Mouse (Mus musculus) CD4-positive helper T cell, adult 2 months (primary cell): ENCODE measurements at regions not wholly inside any gene's neighbourhood (a gene's known extent, or its start where the extent isn't known, plus 50 kb on each side); places are given as distances from the start of the nearest gene placed in this dataset.

Source experiments
- DNase-seq: peaks from one replicate; pipeline ENCODE4 v3.0.0-alpha.2; 2012; ENCODE audit warnings: low read depth, missing footprints, low spot score

DNA sequence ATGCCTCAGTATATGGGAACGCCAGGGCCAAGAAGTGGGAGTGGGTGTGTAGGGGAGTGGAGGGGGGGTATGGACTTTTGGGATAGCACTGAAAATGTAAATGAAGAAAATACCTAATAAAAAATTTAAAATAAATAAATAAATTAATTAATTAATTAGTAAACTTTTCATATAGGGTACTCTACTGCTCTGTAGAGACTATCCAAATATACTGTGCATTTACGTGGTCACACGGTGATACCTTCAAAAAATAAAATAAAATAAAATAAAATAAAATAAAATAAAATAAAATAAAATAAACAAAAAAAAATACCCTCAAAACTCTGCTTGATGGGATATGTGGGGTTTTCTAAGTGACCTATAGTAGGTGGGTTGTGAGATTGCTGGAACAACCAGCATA is 479.2 kb upstream of the Atp2b1 start:
- no peak for DNase-seq

DNA sequence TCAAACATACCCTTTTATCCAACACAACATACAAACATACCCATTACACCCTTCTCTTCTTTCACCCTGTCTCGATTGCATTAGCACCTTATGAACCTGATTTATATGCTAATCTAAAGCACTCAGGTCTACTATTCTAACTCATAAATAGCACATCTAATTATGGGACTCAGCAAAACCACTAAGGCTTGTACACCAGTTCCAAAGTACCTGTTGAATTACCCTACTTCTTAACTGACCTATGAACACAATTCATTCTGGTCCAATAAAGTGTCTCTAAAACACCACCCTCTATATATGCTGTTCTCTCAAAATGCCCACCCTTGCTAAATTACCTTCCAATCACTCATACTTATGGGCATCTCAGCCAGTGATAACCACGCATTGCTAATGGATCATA is 452.7 kb upstream of the Atp2b1 start:
- DNase-seq = no peak

DNA sequence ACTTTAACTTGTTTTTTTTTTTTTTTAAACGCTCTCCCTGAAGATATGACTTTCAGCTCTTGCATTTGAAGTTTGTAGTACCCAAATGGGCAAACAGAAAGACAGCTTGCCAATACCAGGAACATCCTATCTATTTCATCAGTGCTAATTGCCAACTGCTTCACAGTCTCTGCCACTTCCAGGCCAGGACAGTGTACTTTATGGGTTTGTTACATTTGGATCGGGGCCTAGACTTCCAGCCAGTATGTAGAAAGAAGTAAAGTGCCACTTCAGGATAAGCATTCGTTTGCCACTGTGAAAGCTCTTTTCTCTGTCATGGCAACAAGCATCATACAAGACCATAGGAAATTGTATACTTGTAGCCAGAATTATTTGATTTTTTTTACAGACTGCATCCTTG is 439.6 kb upstream of the Atp2b1 start:
- no peak for DNase-seq

DNA sequence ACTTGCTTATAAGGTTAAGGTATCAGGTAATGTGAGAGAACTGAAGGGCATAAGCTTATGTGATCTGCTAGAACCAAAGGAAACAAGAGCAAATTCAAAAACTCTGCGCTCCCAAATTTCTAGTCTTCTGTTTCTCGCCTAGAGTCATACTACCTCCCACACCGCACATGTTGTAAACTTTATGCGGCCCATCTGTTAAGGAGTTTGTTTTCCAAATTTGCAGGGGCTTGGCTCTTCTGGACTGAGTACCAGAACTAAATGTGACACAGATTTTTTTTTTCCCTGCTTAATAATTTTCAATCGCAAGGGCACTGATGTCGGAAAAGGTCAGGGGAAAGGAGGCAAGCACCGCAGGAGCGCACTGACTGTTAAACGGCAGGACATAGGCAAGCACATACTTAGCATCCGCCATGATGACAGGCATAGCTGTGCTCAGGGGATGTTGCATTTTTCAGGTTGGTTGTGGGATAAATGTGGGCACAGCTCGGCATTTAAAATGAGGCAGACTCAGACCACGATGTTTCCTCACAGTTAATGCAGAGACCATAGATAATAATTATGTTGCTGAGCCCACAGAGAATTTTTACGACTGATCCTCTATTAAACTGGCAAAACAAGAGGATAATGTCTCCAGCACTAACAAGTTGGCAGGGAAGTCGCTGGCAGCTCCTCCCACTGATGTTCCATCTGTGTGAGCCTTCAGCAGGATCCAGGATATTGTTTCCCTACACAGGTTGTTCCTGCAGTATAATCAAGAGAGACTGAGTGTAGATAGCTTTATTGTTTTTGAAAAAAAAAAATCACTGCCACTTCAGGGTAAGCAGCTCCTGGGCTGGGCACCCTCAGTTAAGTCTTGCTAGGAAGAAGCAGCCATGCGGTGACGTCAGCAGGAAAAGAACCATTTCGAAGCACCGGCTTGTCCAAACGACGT is 428.2 kb upstream of the Atp2b1 start:
- no peak for DNase-seq

DNA sequence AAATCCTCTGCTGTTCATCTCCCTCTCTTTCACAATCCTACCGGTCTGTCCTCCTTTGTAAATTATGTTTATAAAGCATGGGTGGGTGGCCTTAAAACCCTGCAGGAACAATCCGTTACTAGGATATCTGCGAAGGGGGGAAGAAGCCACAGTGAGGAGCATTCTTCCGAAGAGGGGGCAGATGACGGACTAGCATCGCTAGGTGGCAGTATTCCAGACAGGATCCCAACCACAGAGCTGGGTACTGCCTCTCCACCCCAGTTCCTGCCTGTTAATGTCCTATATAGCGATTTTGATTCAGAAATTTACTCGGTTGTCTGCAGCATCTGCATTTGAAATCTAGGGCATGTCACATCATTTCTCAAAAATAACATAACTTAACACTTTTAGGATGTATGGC is 419.9 kb upstream of the Atp2b1 start:
- peak; percentile 63 for DNase-seq

DNA sequence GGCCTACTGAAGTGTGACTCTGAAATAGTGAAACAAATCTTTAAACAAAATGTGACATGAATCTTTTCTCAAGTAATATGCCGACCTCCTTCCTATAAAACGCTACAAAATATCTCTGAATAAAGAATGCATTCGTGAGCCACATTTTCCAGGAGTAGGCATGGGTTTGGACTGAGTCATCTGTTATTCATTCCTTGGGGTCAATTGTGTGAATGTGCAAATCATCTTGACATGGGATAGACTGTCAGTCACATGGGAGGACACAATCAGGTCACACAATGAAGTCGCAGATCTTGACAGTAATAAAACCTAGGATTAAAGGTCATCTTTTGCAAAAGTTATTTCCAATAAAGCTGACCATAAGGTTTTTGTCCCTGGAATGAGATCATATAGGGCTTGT is 418.0 kb upstream of the Atp2b1 start:
- DNase-seq = no peak

DNA sequence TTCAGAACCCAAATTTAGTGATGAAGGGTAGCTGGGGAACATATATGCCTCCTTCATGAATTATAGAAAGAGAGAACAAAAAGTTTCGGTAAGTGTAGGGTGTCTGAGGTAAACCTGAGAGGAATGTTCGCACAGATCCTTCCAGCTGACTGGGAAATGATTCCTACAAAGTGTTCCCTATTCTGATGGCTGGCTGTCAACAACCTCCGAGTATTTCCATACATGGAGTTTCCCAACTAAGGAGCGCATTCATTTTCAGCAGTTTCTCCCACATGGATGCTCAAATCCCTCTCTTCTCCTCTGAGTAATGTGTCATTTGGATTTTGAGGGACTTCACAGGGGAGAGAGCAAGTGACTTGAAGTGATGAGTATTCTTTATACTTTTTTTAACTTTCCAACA is 413.9 kb upstream of the Atp2b1 start:
- DNase-seq = no peak

DNA sequence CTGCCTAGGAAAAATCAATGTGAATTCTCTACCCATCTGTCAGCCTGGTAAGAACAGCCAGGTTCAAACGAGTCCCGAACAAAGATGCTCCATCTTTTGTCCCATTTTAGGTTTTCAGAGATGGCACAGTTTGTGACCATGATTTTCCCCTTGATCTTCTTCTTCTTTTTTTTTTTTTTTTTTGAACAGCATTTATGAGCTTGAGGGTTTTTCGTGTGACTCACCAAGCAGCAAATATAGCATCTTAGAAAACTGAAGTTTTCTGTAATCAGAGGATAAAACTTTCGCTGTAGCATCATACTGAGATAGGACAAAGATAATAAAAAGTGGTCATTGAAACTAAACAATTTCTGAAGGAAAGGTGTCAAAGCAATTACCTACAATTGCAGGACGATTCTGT is 412.6 kb upstream of the Atp2b1 start:
- no peak for DNase-seq

DNA sequence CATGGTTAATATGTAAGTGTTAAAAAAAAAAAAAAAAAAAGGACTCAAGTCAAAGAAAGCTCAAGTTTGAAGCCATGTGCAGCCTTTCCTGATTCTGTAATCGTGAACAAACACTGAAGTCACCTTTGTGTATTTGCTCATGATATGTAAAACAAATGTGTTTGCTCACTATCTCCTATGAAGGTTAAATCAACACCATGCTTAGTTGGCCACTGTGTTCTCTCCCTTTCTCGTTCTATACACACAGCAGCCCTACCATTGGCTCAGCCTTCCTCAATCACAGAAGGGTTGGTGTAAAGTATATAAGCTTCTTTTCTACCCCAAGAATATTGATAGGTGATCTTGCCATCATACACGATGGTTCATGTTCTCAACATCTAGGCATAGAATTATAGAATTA is 409.7 kb upstream of the Atp2b1 start:
- DNase-seq = no peak

DNA sequence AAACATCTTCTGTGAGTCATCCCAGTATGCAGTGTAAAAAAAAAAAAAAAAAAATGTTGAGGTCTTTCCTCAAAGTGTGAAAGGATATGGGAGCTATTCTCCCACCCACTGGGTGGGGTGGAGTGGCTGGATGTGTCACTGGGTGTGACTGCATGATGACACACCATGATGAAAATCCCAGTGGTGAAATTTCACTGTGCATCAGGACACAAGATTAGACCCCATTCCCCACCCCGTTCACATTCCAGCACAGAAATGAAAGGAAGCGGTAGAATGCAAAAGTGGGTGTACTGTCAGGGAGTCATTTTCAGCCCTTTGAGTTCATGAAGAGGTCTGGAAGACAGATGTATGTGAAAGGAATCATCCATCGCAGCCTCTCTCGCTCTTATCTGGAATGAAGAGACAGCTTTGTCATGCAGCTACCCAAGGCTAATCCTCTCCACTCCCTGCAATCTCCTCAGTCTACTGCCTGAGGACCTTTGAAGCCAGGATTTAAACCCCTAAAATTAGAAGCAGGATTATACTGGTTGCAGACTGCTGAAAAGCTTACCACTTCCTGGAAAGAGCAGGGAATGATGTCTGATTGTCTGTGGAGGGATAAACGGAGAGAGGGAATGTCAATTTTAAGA is 405.6 kb upstream of the Atp2b1 start:
- no peak for DNase-seq

DNA sequence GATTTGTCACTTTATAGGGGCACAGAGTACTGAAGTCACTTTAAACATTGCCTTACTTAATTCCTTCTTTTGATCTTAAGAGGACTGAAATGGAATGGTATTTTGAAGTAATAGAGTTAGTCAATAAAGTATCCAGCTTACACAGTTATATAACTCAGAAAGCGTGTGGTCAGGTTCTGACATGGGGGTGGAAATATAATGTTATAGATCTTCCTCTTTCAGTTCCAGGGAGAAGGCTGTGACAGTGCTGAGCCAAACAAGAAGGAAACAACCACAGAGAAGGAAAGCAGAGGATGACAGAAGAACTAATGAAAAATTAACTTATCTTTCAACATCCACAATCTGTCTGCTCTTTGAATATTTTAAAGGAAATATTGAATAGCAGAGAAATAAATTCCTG is 399.4 kb upstream of the Atp2b1 start:
- DNase-seq = no peak

DNA sequence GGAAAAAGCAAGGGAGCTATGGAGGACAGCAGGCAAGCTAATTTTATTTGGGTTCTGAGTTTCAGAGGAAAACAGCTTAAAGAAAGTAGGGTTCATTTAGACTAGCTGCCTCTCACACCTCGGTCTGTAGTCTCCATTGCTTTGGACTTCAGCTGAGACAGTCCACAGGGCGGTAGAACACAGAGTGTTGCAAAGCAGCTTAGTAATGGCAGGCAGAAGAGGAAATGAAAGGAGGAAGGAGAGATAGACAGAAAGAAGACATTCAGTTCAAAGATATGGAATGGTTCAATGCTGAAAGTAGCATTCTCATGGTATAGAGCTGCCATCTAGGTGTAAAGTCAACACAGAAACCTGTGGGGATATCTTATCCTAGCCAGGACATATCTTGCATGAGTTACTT is 396.6 kb upstream of the Atp2b1 start:
- no peak for DNase-seq

DNA sequence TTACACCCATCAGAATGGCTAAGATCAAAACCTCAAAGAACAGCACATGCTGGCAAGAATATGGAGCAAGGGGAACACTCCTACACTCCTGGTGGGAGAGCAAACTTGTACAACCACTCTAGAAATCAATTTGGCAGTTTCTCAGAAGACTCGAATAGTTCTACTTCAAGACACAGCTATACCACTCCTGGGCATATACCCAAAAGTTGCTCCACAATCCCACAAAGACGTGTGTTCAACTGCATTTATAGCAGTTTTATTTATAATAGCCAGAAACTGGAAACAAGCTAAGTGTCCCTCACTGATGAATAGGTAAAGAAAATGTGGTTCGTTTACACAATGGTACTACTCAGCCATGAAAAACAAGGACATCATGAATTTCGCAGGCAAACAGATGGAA is 384.6 kb upstream of the Atp2b1 start:
- no peak for DNase-seq

DNA sequence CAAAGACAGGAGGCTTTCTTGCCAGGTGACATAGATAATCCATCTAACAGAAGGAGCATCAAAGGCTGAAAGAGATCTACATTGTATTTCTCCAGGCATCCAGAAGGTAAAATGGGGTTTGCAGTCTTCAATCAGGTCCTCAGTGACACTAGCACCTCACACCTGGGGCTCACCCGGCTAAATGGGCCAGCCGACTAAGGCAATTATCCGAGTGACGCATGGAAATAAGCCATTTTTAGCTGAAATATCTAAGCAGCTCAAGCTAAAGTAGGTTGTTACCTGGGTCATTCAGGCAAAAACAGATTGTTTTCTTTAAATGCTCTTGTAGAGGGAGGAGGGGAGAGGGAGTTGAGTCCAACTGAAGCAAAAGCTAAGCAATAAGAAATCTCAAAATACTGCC is 382.8 kb upstream of the Atp2b1 start:
- DNase-seq = no peak

DNA sequence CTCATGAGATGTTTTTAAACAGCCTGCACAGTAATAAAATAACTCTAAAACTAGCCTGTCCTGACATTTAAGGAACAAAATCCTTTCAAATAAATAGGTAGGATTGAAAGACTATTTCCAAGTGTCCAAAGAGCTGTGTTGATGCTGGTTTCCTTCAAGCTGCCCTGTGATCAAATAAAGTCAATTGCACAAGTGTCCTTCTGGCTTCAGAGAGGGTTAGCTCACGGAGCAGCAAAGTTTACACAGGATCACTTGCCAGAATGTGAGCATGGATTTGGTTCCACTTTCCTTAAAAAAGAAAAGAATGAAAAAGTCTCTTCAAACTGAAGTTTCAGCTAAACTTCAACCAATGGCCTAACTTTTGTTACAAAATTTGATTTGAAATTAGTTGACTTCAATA is 375.5 kb upstream of the Atp2b1 start:
- no peak for DNase-seq

DNA sequence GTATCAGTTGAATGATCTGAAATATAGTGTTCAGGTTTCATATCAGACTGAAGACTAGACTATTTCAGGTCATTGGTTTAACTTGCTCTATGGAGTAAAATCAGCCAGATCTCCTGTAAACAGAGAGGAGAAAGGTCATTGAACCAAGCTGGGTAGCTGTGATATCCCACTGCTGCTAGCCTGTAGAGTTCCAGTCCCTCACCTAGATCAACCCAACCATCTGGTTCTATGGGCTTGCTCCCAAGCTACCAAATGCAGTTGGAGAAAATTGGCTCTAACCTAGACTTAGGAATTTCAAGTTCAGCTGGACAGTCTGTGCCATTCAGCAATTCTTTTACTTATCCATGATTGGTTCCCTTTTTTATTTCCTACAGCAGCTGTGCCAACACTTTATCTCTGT is 373.1 kb upstream of the Atp2b1 start:
- DNase-seq = no peak

DNA sequence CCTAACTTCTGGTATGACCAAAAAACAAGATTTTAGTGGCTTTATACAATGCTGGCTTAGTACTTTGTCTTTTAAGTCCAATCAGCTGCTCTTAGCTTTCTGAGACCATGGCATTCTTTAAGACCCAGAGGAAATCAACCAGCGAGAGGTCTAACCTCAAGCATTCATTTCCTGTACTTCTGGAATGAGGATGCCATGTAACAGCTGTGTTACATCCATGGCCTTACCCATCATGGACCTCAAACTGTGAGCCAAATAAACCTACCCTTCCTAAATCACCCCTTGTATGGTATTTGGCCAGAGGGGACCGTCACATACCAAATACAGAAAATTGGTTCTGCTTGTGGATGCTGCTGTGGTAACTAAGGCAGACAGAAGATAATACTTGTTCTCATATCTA is 372.1 kb upstream of the Atp2b1 start:
- DNase-seq = no peak

DNA sequence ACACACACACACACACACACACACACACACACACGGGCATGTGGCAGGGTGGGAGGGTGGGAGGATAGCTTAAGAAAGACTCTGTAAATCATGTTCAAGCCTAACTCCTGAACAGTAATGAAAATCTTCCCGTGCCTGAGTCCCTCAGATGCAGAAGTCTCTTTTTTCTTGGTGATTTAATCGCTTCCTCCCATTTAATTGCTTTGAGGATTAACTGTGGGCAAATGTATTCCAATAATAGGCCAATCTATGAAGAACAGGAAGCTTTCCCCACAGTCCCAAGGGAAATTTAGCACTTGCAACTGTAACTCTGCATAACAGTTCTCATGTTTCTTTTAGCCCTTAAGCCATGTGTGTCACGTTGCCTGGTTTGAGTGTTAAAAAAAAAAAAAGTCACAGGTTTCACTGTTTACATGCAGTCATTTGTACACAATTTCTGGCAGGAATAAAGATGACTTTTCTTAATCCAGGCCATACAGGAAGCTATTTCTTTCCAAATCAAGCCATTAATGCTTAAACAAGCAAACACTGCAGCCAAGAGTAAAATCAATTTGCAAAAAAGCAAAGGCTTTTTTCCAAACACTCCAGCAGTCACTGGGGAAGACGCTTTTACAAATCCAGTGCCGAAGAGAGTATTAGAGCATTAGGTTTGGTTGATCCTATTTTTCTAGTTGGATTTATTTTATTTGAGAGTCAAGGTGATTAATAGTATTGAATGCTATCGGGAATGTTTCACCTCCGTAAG is 370.8 kb upstream of the Atp2b1 start:
- no peak for DNase-seq

DNA sequence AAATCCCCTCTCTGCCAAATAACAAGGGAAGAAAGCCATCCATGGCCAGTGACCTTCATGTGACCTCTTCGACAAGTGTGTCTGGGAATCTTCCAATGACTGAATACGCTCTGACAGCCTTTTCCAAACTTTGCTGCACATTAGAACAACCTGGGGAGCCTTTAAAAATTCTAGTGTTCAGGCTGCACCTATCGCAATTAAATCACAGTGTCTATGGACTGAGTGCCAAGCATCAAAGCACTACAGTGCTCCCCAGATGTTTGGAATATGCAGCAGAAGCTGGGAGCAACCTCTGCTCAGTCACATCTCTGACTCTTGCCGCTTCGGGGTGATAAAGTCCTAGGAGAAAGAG is 370.2 kb upstream of the Atp2b1 start:
- DNase-seq = no peak

DNA sequence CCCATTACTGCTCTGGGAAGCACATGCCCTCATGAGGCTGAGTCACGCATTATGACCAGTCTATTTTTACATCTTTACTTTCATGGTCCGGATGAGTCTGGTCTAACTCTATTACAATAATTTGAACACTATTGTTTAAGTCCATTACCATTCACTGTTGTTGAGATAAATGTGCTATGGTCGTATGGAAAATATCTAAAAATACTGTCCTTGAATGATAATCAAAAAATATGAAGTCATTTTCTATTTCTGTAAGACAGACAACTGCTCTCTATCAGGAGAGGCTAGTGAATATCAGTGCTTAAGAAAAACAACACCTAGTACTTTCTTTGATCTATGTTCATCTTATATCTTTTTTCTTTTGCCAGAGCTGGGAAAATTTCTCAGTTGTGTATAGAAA is 359.6 kb upstream of the Atp2b1 start:
- DNase-seq = no peak

DNA sequence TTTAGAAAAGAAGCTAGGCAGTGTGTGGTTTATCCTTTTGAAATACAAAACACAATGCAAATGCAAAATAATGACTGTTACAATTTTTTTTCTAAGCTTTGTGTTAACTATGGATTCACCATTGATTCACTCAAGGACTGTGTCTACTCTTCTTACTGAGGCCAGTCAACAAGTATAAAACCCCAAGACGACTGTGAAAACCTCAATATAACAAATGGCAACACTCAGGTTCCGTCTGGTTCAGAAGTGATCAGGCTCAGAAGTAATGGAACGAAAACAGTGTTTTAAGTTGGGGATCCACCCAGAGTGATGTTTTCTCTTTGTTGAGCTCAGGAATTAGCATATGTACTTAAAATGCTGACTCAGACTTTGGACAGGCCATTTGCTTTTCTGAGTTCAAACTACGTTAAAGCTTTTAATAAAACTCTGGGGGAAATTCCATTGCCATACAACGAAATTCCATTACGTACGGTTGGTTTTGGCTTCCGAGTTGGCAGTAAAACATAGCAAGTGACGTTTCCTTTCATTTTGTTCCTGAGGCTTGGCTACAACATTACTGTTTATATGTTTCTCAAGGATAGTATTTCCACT is 356.6 kb upstream of the Atp2b1 start:
- DNase-seq = no peak

DNA sequence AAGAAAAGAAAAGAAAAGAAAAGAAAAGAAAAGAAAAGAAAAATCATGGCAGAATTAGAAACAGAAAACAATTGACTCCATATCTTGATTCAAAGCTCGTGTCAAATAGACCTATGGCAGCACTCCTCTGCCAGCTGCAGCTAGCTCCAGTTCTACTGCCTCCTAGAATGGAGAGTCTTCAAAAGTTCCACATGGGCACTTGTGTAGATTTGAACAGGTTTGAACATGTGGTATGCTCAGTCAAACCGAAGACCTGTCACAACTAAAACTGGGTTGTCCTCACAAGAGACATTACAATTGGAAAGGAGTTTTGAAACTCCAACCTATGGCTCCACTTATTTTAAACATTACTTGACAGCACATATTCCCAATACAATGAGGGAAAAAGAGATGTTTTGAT is 355.6 kb upstream of the Atp2b1 start:
- no peak for DNase-seq
